Mouse (Mus musculus) testis, adult 2 months (tissue): Measurements from ENCODE around the gene 1700001P01Rik.

Experiments used
- CTCF ChIP-seq: fragments of 200-500 bp; IDR thresholded peaks from 2 replicates; pipeline ENCODE4 v1.5.1; 2012; ENCODE audit warnings: low read depth, mild to moderate bottlenecking, inconsistent platforms, low read length, moderate library complexity; ENCODE audit not compliant: control insufficient read depth, insufficient read depth, insufficient replicate concordance
- POLR2A ChIP-seq: fragments of 200-500 bp; IDR thresholded peaks from 2 replicates; pipeline ENCODE4 v1.6.1; 2012; ENCODE audit warnings: low read depth, mild to moderate bottlenecking, inconsistent platforms, low read length, moderate library complexity; ENCODE audit not compliant: control insufficient read depth

DNA sequence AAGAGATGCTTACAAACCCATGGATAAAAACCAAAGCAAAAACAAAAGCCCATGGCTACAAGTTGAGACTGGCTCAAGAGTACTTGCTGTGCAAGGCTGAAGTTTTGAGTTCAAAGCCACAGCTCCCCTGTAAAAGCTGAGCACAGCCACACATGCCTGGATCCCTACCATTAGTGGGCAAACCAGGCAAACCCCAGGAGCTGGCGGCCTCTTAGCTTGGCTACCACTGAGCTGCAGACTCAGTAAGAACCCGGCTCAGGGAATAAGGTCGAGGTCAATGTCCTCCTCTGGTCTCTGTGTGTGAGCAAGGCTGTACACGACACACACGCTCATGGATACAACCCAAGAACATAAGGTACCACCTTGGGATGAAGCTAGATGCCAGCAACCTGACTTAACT lies 27.2 kb downstream of the 1700001P01Rik start:
- no peak for TF ChIP-seq CTCF
- no peak for TF ChIP-seq POLR2A
